Mouse (Mus musculus): ENCODE results near the gene Fam71e1. TPM values are rescaled to one million over a fixed set of nuclear protein-coding genes. Genes with fewer than 3 reads are reported as not detected.

Gene Fam71e1
- total RNA-seq, 4 experiments from 2014 or later, result 19.7 to 22.5 (median 20.8) TPM

- no peak for DNase-seq (ENCODE audit: low spot score in 2 of 2)
Observed at GRCm38 (mm10) chr7:44497361-44498055, 1.1 kb downstream of the Fam71e1 start.

- DNase-seq (ENCODE audit: low spot score in 2 of 2), result no peak
Observed at GRCm38 (mm10) chr7:44498922-44499321, 2.5 kb downstream of the Fam71e1 start.

GRCm38 (mm10) chr7:44500046-44500445, 3.7 kb downstream of the Fam71e1 start:
- no peak for DNase-seq (ENCODE audit: low spot score in 2 of 2)

GRCm38 (mm10) chr7:44501563-44502115, 5.3 kb downstream of the Fam71e1 start:
- no peak for DNase-seq (ENCODE audit: low spot score in 2 of 2)

GRCm38 (mm10) chr7:44507491-44507890, 11.1 kb downstream of the Fam71e1 start:
- DNase-seq (ENCODE audit: low spot score in 2 of 2), result no peak

GRCm38 (mm10) chr7:44519240-44519913, 23.0 kb downstream of the Fam71e1 start:
- DNase-seq (ENCODE audit: low spot score in 2 of 2), result no peak

GRCm38 (mm10) chr7:44520990-44521389, 24.6 kb downstream of the Fam71e1 start:
- no peak for DNase-seq (ENCODE audit: low spot score in 2 of 2)

GRCm38 (mm10) chr7:44521710-44522109, 25.3 kb downstream of the Fam71e1 start:
- DNase-seq (ENCODE audit: low spot score in 2 of 2), result no peak

GRCm38 (mm10) chr7:44523056-44523455, 26.7 kb downstream of the Fam71e1 start:
- DNase-seq (ENCODE audit: low spot score in 2 of 2), result no peak

- DNase-seq (ENCODE audit: low spot score in 2 of 2), result no peak
Observed at GRCm38 (mm10) chr7:44524502-44524901, 28.1 kb downstream of the Fam71e1 start, which contains the start of gene Mybpc2. Gene Mybpc2, minus strand, starts transcription at chr7:44524656.

GRCm38 (mm10) chr7:44525126-44525832, 28.9 kb downstream of the Fam71e1 start:
- DNase-seq (ENCODE audit: low spot score in 2 of 2), result no peak

- no peak for DNase-seq (ENCODE audit: low spot score in 2 of 2)
Observed at GRCm38 (mm10) chr7:44526414-44527154, 30.2 kb downstream of the Fam71e1 start.

- DNase-seq (ENCODE audit: low spot score in 2 of 2), result peak; percentile 62 to 75
Observed at GRCm38 (mm10) chr7:44527483-44528398, 31.4 kb downstream of the Fam71e1 start.

GRCm38 (mm10) chr7:44529518-44529917, 33.1 kb downstream of the Fam71e1 start:
- no peak for DNase-seq (ENCODE audit: low spot score in 2 of 2)

GRCm38 (mm10) chr7:44530507-44530906, 34.1 kb downstream of the Fam71e1 start:
- no peak for DNase-seq (ENCODE audit: low spot score in 2 of 2)

GRCm38 (mm10) chr7:44531207-44531606, 34.8 kb downstream of the Fam71e1 start:
- no peak for DNase-seq (ENCODE audit: low spot score in 2 of 2)

GRCm38 (mm10) chr7:44531946-44532732, 35.8 kb downstream of the Fam71e1 start, which contains the start of gene Spib:
Gene Spib, minus strand, starts transcription at chr7:44532071.
- no peak for DNase-seq (ENCODE audit: low spot score in 2 of 2)

GRCm38 (mm10) chr7:44532918-44533745, 36.8 kb downstream of the Fam71e1 start:
- DNase-seq (ENCODE audit: low spot score in 2 of 2), result no peak

GRCm38 (mm10) chr7:44533746-44534045, 37.3 kb downstream of the Fam71e1 start:
- DNase-seq (ENCODE audit: low spot score in 2 of 2), result no peak

Data from left cerebral cortex, adult 8-10 months (tissue).